Mouse (Mus musculus) cortical plate, adult 2 months (tissue): ENCODE measurements around the gene Cort. TPM values are rescaled to one million over a fixed set of nuclear protein-coding genes. Genes with fewer than 3 reads are reported as not detected.

Experiments used
- H3K27ac ChIP-seq: fragments of 200-500 bp; 2 replicates; pipeline ENCODE4 v1.5.1; 2012; ENCODE audit warnings: low read length, control low read depth, inconsistent platforms; ENCODE audit not compliant: insufficient read depth
- H3K4me1 ChIP-seq: fragments of 200-500 bp; 2 replicates; pipeline ENCODE4 v1.6.1; 2011; ENCODE audit warnings: low read length; ENCODE audit not compliant: control insufficient read depth, insufficient read depth
- H3K4me3 ChIP-seq: fragments of 200-500 bp; 2 replicates; pipeline ENCODE4 v1.5.1; 2011; ENCODE audit warnings: mild to moderate bottlenecking, low read length, control low read depth; ENCODE audit not compliant: insufficient read depth
- CTCF ChIP-seq: fragments of 200-500 bp; IDR thresholded peaks from 2 replicates; pipeline ENCODE4 v1.5.1; 2011; ENCODE audit warnings: mild to moderate bottlenecking, control low read depth, low read length; ENCODE audit not compliant: insufficient read depth; ENCODE audit errors: extremely low read depth
- POLR2A ChIP-seq: fragments of 200-500 bp; IDR thresholded peaks from 2 replicates; pipeline ENCODE4 v1.6.1; 2011; ENCODE audit warnings: mild to moderate bottlenecking, low read length, control low read depth; ENCODE audit not compliant: insufficient read depth; ENCODE audit errors: extremely low read depth
- polyA plus RNA-seq: library from polyadenylated mRNA; depleted of rRNA; stranded (reverse); fragments of >200 nt; gene quantifications from 2 replicates; pipeline ENCODE4 v1.2.3, GENCODE M21; 2012; rRNA removed

Gene Cort
- polyA plus RNA-seq, 1 experiment: 10.2 TPM

DNA sequence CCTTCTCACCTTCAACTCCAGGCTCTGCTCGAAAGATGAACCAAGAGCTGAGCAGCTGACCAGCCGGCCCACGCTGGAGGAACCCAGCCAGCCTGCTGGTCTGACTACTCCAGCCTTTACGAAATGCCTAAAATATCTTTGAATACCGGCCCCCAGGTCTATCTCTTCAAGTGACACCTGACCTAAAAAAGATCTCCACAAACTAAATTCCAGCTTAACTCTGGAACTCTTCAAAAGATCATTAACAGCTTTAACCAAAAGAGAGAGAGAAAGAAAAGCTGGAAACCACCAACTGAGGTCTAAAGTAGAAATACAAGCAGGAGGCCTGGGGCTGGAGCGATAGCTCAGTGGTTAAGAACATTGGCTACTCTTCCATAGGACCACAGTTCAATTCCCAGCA, 46.9 kb downstream of the Cort start:
- no peak overlapping the region for H3K27ac ChIP-seq
- H3K4me3 ChIP-seq: no peak overlapping the region
- no peaks in the 10 kb centered on the region for H3K4me1 ChIP-seq
- TF ChIP-seq CTCF: no peak
- TF ChIP-seq POLR2A: no peak

DNA sequence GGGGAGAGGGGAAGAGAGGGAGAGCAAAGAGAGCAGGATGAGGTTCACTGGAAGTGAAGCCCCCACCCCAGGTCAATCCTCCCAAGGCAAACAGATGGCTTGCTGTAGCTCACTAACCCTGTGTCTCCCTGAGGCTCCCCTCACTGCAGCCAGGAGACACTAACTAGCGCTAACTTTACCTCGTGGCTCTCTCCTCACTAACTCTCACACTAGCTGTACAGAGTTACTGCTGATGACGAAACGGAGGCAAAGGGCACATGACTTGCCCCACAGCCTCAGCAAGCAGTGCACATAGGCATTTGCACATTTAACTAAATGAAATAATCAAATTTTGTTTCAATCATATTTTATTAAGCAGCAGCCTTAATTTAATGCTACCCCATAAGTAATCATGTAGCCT, 48.3 kb downstream of the Cort start:
- TF ChIP-seq CTCF (no peak), POLR2A (no peak)
- Histone ChIP-seq H3K4me3 (no peak overlapping the region), H3K4me1 (no peaks in the 10 kb centered on the region), H3K27ac (no peak overlapping the region)

DNA sequence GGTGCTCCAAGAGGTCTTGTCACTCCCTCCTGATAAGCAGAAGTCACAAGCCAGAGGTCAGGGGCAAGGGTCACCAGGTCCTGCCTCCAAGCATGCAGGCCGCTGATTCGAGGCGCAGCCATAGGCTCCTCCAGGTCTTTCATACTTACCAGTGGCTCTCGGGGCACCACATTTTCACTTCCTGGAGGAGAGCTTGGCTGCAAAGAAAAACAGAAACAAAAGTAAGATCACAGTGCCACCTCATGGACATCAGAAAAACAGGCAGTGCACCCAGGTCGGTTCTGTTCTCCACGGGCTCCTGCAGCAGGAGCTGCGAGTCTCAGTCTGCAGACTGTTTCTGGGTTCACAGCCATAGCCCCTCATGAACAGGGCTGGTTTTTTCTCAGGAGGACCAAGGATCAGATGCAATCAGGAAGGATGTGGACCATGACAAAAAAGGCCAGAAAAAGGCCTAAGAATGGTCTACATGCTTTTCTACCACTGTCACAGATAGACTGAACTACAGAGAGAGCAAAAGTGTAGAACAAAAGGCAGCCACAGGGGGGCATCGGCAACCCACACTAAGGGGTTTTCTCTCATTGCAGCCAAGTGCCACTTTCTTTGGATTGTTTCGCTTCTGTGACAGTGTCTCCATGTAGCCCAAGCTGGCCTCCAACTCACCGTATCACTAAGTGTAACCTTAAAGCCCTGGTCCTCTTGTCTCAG, 50.5 kb downstream of the Cort start:
- TF ChIP-seq POLR2A: no peak
- TF ChIP-seq CTCF: peak; percentile 67
- Histone ChIP-seq H3K27ac (no peak overlapping the region), H3K4me3 (no peak overlapping the region), H3K4me1 (no peaks in the 10 kb centered on the region)

DNA sequence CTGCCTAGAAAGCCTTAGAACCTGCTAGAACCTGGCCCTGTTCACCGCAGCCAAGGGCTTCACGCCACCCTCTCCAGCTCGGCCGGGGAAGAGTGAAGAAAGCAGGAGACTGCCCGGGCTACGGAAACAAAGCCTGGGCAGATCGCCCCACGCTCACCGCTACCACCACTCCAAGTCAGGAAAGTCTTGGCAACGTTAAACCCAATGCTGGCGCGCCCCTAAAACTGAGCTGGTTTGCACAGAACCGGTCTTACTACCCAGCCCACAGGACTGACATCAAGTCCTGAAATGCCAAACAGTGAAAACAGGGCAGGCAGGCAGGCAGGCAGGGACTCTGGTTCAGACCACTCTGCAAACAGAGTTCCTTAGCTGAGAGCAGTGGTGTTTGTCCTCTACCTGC, 51.5 kb downstream of the Cort start:
- Histone ChIP-seq H3K4me1 (no peaks in the 10 kb centered on the region), H3K27ac (no peak overlapping the region), H3K4me3 (no peak overlapping the region)
- TF ChIP-seq POLR2A (no peak), CTCF (no peak)

Other genes with a start within 250 kb of the Cort start
- gene Pex14, start 26.9 kb downstream of the Cort start, polyA plus RNA-seq: 41.1 and 42.4 TPM in 2 replicates
- 49.3 and 52.8 TPM in 2 replicates for gene Dffa, start 22.6 kb downstream of the Cort start, polyA plus RNA-seq
- 5.4 and 6.0 TPM in 2 replicates for gene Cenps, start 10.9 kb upstream of the Cort start, polyA plus RNA-seq
- 47.8 and 48.5 TPM in 2 replicates for gene Pgd, start 40.0 kb upstream of the Cort start, polyA plus RNA-seq
- 229 and 234 TPM in 2 replicates for gene Kif1b, start 180.9 kb upstream of the Cort start, polyA plus RNA-seq